Mouse (Mus musculus): ENCODE data around the gene Gm10024. TPM values are rescaled to one million over a fixed set of nuclear protein-coding genes. Genes with fewer than 3 reads are reported as not detected.
"Not testable (repeated sequence)": the region's sequence is repeated elsewhere in the genome, so short reads cannot be mapped to it uniquely, and the experiment has no call there.

The Gm10024 gene
- total RNA-seq (2015; ENCODE audit: low replicate concordance) (not detected in 2 replicates), total RNA-seq (2017; ENCODE audit: low replicate concordance) (not detected in 2 replicates)

- ATAC-seq (replicated peaks; ENCODE audit: low FRiP score, poor library complexity, severe bottlenecking) = not testable (repeated sequence)
These were observed at the start of gene Gm10024 for GRCm38 (mm10) chr10:77711157-77711556. TSS of gene Gm10024 (plus strand) at chr10:77711457.

GRCm38 (mm10) chr10:77663949-77664665 lies 47.1 kb upstream of the Gm10024 start:
- no peak for ATAC-seq (replicated peaks; ENCODE audit: low FRiP score, poor library complexity, severe bottlenecking)

- ATAC-seq (replicated peaks; ENCODE audit: low FRiP score, poor library complexity, severe bottlenecking) = no peak
These were observed 44.9 kb upstream of the Gm10024 start for GRCm38 (mm10) chr10:77666342-77666741.

DNA sequence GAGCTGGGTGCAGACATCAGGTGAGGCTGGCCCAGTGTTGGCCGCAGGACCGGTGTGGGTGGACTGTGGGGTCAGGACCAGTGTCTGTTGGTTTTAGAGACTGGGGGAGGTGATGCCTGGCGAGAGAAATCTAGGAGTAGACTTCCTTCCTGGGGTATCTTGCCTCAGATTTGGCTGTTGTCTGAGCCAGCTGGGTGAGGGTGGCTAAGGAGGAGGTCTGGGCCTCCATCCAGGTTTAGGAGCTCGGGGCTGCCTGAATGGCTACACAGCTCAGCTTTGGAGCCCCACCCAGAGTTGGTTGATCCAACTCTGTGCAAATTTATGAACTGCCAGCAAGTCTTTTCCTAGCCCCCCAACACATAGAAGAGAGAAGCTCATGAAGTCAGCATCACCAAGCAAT lies 43.9 kb upstream of the Gm10024 start:
- no peak for ATAC-seq (replicated peaks; ENCODE audit: low FRiP score, poor library complexity, severe bottlenecking)

DNA sequence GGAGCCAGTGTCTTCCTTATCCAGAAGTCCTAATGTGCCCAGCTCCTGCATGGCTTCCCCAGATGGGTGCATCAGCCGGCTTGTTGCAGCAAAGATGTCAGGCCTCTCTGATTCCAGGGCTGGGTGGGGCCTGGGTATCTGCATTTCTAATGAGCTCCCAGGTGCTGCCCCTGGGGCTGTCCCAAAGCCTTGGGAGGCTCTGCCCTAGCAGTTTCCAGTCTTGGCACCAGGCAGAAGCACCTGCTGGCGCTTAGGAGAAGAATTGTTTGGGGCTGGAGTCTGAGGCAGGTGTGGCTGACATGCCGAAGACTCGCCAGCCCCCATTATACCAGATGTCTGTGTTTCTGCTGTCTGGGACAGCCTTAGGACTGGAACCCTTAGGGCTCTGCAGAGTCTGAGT lies 40.5 kb upstream of the Gm10024 start:
- no peak for ATAC-seq (replicated peaks; ENCODE audit: low FRiP score, poor library complexity, severe bottlenecking)

DNA sequence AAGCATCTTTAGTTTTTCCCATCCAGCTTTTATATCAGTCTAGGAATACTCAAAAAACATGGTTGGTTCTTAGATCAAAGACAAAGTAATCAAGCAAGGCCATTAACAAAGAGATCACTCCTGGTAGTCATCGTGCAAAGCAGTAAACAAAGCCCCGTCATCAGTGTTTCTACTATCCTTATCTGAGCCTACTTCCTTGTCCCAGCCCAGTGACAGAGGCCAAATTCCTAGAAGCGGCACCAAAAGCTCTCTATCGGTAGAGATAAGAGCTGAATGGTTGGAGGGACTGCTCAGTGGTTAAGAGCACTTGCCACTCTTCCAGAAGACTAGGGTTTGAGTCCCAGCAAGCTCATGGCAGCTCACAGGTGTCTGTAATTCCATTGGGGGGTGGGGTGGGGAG lies 39.7 kb upstream of the Gm10024 start:
- ATAC-seq (replicated peaks; ENCODE audit: low FRiP score, poor library complexity, severe bottlenecking) = no peak

DNA sequence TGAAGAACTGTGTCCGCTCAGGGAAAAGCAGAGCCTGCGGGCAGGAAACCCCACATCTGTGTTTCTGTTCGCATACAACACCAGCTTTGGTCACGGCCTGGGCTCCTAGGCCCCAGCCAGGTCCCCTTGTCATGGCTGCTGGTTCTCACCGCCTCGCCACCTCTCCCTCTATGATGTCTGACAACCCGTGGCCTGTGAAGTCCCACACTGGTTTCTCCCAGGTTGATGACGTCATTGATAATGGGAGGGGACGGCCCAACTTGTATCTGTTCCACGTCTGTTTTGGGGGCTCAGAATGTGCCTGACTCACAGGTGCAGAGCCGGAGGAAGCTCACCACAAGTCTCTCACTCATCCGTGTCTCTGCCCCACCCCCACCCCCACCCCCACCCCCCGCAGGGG lies 37.5 kb upstream of the Gm10024 start:
- ATAC-seq (replicated peaks; ENCODE audit: low FRiP score, poor library complexity, severe bottlenecking) = no peak

DNA sequence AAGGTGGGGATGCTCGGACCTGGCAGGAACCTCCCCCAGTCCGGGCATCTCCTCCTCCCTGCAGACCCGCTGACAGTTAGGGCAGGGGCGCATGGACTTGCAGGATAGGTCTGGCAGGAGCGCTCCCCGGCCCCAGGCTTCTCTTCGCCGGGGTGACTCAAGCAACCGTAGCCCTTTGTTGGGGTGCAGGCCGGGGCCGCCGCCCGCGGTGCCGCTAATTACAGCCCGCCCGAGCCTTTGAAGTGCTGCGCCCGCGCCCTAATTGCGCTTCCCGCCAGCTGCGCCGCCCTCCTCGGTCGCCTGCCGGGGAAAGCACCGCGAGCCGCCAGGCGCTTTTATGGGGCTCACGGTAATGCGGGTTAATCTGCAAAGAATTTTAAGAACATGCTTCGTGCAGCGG lies 33.7 kb upstream of the Gm10024 start:
- no peak for ATAC-seq (replicated peaks; ENCODE audit: low FRiP score, poor library complexity, severe bottlenecking)

DNA sequence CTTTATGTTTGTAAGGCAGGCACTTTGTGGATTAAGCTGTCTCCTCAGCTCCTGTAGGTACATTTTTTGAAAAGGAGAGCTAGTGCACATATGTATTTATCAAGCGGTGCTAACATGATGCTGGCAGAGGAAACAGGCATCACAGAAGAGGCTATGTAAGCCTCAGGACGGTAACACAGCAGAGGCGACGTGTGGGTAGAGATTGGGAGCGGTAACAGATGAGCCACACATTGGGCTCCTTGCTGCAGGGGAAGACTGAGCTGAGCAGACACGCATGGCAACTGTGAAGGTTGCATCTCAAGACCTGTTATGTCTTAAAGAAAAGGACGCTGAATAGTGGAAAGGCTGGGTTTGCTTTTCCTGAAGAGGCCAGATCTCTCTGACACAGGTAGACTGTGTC lies 28.3 kb upstream of the Gm10024 start:
- ATAC-seq (replicated peaks; ENCODE audit: low FRiP score, poor library complexity, severe bottlenecking) = no peak

DNA sequence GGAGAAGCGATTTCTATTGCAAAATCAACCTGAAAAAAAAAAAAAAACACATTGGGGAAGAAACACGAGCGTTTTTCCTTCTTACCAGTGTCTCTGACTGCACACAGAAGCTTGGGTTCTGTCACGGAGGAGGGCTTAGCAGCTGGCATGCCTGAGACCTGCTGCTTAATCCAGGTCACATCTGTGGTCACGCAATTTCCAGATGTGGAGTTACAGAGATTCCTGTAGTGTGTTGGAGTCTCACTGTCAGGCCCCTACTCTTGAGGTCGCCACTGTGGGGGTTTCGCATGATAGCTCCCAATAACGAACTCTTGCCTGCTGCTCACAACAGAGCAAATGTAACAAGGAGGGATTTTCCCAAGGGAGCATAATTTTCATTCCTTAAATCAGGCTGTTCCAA lies 27.1 kb upstream of the Gm10024 start:
- ATAC-seq (replicated peaks; ENCODE audit: low FRiP score, poor library complexity, severe bottlenecking) = no peak

DNA sequence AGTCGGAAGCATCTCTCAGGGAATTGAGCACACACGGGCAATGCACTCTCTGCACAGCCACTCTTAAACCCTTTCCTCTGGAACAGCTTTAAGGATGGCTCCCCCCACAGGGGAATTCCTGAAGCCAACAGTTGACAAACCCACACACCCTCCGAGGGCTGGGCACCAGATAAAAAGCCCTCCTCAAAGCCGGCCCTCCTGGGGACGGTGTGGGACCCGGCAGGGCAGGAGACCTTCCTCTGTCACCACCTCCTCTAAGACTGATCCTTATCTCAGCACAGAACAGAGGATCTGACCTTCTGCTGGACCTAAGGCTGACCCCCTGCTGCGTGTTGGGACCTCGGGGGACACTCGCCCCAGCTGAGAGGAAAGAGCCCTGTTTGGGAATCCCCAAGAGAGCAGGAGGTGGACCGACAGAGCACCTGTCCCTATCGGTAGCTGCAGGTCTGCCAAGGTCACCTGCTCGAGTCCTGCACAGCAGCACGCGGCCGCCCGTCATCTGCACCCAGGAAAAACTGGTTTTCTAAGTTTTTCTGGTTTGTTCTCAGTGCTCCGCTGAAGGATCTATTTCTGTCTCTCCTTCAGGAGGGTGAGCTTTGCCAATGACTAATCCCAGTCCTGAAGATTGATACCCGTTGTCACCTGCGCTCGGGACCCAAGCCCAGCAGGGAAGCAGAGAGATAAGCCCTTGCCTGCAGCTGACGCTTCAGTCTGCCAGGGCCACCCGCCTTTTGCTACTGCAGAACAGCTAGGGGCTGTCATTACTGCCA lies 25.2 kb upstream of the Gm10024 start, which contains the start of gene Tspear:
Gene Tspear, plus strand, starts transcription at position 675 of the 770 bp plus-strand sequence.
- no peak for ATAC-seq (replicated peaks; ENCODE audit: low FRiP score, poor library complexity, severe bottlenecking)

DNA sequence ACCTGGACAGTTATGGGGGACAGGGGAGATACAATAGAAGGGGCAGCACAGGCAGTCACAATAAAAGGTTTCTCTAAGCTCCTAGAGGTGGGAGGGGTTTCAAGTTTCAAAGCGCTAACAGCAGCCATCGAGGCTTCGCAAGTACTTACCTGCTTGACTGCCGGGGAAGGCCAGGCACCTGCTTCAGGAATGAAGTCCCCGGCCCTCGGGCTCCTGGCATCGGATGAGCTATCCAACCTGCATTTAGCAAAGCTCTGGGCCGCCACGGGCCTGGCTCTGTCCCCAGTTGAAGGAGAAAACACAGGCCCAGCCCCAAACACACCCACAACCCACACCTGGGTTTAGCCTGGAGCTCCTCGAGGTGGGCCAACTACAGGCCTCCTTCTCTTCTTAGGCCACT lies 24.2 kb upstream of the Gm10024 start:
- ATAC-seq (replicated peaks; ENCODE audit: low FRiP score, poor library complexity, severe bottlenecking) = no peak

DNA sequence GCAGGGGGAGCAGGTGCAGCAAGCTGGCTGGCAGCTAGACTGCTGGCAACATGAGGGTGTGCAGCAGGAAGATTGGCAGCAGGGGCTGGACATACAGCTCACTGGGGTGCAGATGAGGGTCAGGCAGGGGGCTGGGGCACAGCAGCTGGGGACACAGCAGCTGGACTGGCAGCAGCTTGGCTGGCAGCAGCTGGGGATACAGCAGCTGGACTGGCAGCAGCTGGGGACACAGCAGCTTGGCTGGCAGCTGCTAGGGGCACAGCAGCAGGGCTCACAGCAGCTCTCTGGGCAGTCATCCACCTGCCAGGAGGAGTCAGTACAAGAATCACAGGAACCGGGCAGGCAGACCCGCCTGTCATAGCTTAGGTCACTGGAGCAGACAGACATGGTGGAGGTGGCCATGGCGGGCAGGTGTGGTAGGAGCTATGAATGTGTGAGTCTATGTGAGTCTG lies 20.9 kb upstream of the Gm10024 start, which contains the start of gene Gm19402:
Gene Gm19402, minus strand, starts transcription at position 402 of the 452 bp plus-strand sequence.
- not testable (repeated sequence) for ATAC-seq (replicated peaks; ENCODE audit: low FRiP score, poor library complexity, severe bottlenecking)

GRCm38 (mm10) chr10:77697133-77697532 lies 14.1 kb upstream of the Gm10024 start, which contains the start of gene Gm9508:
TSS of gene Gm9508 (minus strand) at chr10:77697233.
- ATAC-seq (replicated peaks; ENCODE audit: low FRiP score, poor library complexity, severe bottlenecking) = no peak

DNA sequence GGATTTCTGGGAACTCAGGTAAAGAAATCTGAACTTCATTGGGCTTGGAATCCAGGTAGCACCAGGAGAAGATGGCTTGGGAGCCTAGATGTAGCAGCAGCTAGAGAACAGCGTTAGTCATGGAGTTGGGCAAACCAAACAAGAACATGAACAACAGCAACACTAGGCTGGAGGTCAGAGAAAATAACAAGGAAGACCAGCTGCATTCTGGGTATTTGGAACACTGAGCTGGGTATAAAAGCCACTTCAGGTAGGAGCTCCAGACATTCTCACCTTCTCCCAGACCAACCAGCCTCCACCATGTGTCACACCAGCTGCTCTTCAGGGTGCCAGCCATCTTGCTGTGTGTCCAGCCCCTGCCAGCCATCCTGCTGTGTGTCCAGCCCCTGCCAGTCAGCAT lies 4.9 kb upstream of the Gm10024 start, which contains the start of gene Gm10272:
Gene Gm10272, plus strand, starts transcription at position 301 of the 400 bp plus-strand sequence.
- no peak for ATAC-seq (replicated peaks; ENCODE audit: low FRiP score, poor library complexity, severe bottlenecking)

DNA sequence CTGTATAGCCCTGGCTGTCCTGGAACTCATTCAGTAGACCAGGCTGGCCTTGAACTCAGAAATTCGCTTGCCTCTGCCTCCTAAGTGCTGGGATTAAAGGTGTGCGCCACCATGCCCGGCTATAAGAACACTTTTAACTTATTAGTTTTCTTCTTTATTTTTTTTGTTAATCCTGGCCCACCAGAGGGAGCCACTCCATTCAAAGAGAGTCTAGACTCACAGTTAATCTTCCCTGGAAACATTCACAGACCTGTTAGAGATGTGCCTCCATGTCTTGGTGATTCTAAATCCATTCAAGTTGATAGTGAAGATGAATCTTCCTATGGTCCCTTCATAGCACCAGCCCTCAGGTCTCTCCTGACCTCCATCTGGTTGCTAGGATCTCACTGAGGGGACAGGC lies 1.4 kb upstream of the Gm10024 start:
- ATAC-seq (replicated peaks; ENCODE audit: low FRiP score, poor library complexity, severe bottlenecking) = no peak

DNA sequence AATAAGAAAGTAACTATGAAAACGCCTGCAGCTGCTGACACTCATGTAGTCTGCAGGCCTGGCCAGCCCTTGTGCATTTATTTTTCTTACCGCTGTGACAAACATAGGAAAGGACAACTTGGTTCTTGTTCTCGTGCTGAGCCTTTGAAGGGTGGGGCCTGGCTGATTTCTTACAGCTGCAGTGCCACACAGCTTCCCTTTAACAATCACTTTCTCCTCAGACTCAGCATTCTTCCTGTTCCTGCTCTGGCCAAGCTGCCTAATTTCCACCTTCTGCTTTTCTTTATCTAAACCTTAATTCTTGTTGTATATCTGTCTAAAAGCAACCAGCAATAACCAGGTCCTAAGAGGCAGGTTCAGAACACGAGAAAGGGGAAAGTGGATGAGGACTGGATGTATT lies 2.5 kb downstream of the Gm10024 start:
- no peak for ATAC-seq (replicated peaks; ENCODE audit: low FRiP score, poor library complexity, severe bottlenecking)

- ATAC-seq (replicated peaks; ENCODE audit: low FRiP score, poor library complexity, severe bottlenecking) = no peak
These were observed 4.2 kb downstream of the Gm10024 start, which contains the start of gene Gm10142 for GRCm38 (mm10) chr10:77715507-77715906. TSS of gene Gm10142 (plus strand) at chr10:77715807.

- not testable (repeated sequence) for ATAC-seq (replicated peaks; ENCODE audit: low FRiP score, poor library complexity, severe bottlenecking)
These were observed 9.0 kb downstream of the Gm10024 start, which contains the start of gene Krtap12-1 for GRCm38 (mm10) chr10:77720299-77720698. TSS of gene Krtap12-1 (plus strand) at chr10:77720599.

DNA sequence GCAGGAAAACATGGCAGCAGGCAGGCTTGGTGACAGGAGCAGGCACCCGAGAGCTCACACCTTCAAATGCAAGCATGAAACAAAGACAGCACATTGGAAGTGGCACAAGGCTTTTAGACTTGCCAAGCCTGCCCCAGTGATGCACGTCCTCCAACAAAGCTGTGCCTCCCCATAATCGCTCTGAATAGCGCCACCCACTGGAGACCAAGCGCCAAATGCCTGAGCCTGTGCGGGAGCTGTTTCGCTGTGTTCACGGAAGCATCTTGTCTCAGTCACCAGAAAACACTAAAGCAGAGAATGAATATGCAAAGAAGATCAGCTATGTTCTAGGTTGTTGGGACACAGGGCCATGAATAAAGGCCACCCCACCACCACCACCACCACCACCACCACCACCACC lies 13.6 kb downstream of the Gm10024 start:
- ATAC-seq (replicated peaks; ENCODE audit: low FRiP score, poor library complexity, severe bottlenecking) = no peak

DNA sequence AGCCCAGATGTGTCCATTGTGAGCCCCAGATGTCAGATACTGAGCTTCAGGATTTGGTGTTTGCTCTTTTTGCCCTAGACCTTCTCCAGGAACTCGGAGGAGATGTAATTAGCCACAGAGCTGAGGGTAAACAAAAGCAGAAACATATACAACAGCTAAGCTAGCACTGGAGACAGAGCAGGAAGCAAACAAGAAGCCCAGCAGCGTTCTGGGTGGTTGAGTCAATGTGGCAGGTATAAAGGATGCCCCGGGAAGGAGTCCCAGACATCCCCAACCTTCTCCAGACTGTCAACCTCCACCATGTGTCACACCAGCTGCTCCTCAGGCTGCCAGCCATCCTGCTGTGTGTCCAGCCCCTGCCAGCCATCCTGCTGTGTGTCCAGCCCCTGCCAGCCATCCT lies 14.9 kb downstream of the Gm10024 start, which contains the start of gene Gm10100:
Gene Gm10100, plus strand, starts transcription at position 301 of the 400 bp plus-strand sequence.
- ATAC-seq (replicated peaks; ENCODE audit: low FRiP score, poor library complexity, severe bottlenecking) = no peak

All from erythroid progenitor cell, adult 5-6 weeks (primary cell).